15 mouse cellular contexts compared by ENCODE assay signal in genomic region chr13:55451785-55452549, GRCm38 (mm10). TPM values are rescaled to one million over a fixed set of nuclear protein-coding genes. Genes with fewer than 3 reads are reported as not detected.
A peak's percentile ranks its signal among the peaks of the same experiment; 100 is the strongest.
DNase-seq lines count a peak whose midpoint lies in the region; ATAC-seq and TF ChIP-seq lines count a peak whose summit lies in the region.
"Had no signal": no experiment of that assay in that cellular context is flagged by ENCODE, and none has a peak within 500 bp of the region (broad histone marks: within the 10 kb centered on the region; RNA-seq: fewer than 3 reads in every experiment).

No protein-coding gene starts in this region.

- peaks cover 80% of the 10 kb centered on the region for H3K36me3 ChIP-seq in heart, embryonic 10.5 days
- peaks cover 45% of the 10 kb centered on the region for H3K36me3 ChIP-seq in ES-Bruce4 (ENCODE audit: control insufficient read depth, insufficient read depth, low read length, poor library complexity, severe bottlenecking)
- H3K36me3 ChIP-seq in lung, postnatal 0 days (ENCODE audit: insufficient read depth, low read length), result peaks cover 19% of the 10 kb centered on the region; the same call in 1 of the 2 replicates

- H3K9ac ChIP-seq in ES-Bruce4 (ENCODE audit: low read depth, poor library complexity, severe bottlenecking), result no peak overlapping the region
- no peak overlapping the region for H3K9ac ChIP-seq in lung, postnatal 0 days (replicated peaks; ENCODE audit: low read depth)
- H3K9ac ChIP-seq: hindbrain, embryonic 14.5 days; liver, embryonic 13.5 days had no signal

- peak; percentile 57 to 59 for DNase-seq in heart, postnatal 36 days
- no peak for DNase-seq in heart, embryonic 10.5 days (ENCODE audit: low spot score)
- DNase-seq in adipocyte (ENCODE audit: low spot score), result peak; percentile 63
- DNase-seq in lung, postnatal 0 days (ENCODE audit: low spot score), result peak; percentile 31
- DNase-seq in c-Kit-positive CD71-positive TER-119-positive erythroid progenitor cells, embryonic 14.5 days (ENCODE audit: low spot score), result no peak
- no peak for DNase-seq in layer of hippocampus, adult 9-10 months (ENCODE audit: low spot score)
- DNase-seq: adrenal gland, postnatal 14 days; liver, embryonic 13.5 days; spleen, adult 18-20 months had no signal

- peak; percentile 53 for ATAC-seq in lung, postnatal 0 days
- ATAC-seq in megakaryocyte progenitor cell, adult 5-6 weeks (replicated peaks; ENCODE audit: poor library complexity), result no peak

- peaks cover 11% of the 10 kb centered on the region for H3K4me1 ChIP-seq in heart, embryonic 10.5 days
- peaks cover 8% of the 10 kb centered on the region for H3K4me1 ChIP-seq in ES-Bruce4 (ENCODE audit: control insufficient read depth, insufficient read depth, low read length)
- H3K4me1 ChIP-seq in lung, postnatal 0 days (ENCODE audit: insufficient read depth, low read depth, low read length), result no peaks in the 10 kb centered on the region; the same call in 1 of the 2 replicates

- no peak for TF ChIP-seq POLR2A in ES-Bruce4 (IDR thresholded peaks at IDR 0.05; ENCODE audit: insufficient read depth, low read length)

- H3K27ac ChIP-seq in heart, embryonic 10.5 days, result no peak overlapping the region
- H3K27ac ChIP-seq in ES-Bruce4 (ENCODE audit: insufficient read depth, low read length), result peak overlapping the region; percentile 8; the same call in 1 of the 2 replicates
- H3K27ac ChIP-seq in lung, postnatal 0 days (ENCODE audit: low read length), result no peak overlapping the region
- H3K27ac ChIP-seq: hindbrain, embryonic 14.5 days; liver, embryonic 13.5 days had no signal

- H3K4me3 ChIP-seq in heart, embryonic 10.5 days, result no peak overlapping the region
- H3K4me3 ChIP-seq in ES-Bruce4 (ENCODE audit: low read depth, low read length), result no peak overlapping the region
- no peak overlapping the region for H3K4me3 ChIP-seq in lung, postnatal 0 days (ENCODE audit: low read depth, low read length)
- H3K4me3 ChIP-seq: erythroblast, embryonic 14.5 days; liver, embryonic 13.5 days had no signal

- H3K27me3 ChIP-seq in heart, embryonic 10.5 days (ENCODE audit: insufficient read depth, poor library complexity, severe bottlenecking), result no peaks in the 10 kb centered on the region
- H3K27me3 ChIP-seq in ES-Bruce4 (ENCODE audit: control insufficient read depth, insufficient read depth, low read length, poor library complexity, severe bottlenecking), result no peaks in the 10 kb centered on the region
- H3K27me3 ChIP-seq in lung, postnatal 0 days (replicated peaks; ENCODE audit: insufficient read depth, low read length), result no peaks in the 10 kb centered on the region
- H3K27me3 ChIP-seq: liver, embryonic 13.5 days had no signal

- 96% methylated on average over 16 of the region's 16 CpGs for WGBS in heart, embryonic 10.5 days
- 88% methylated on average over 16 of the region's 16 CpGs for WGBS in lung, postnatal 0 days

- TF ChIP-seq CTCF in ES-Bruce4 (IDR thresholded peaks at IDR 0.05; ENCODE audit: low read depth, low read length), result no peak
- no peak for TF ChIP-seq CTCF in lung, postnatal 0 days (IDR thresholded peaks at IDR 0.05)

- no peak for TF ChIP-seq EP300 in ES-Bruce4 (IDR thresholded peaks at IDR 0.05; ENCODE audit: insufficient read depth, low read depth, low read length)
- no peak for TF ChIP-seq EP300 in lung, postnatal 0 days (IDR thresholded peaks at IDR 0.05)

- no peak overlapping the region for H3K4me2 ChIP-seq in lung, postnatal 0 days (replicated peaks; ENCODE audit: low read depth, low read length)
- H3K4me2 ChIP-seq: hindbrain, embryonic 14.5 days; liver, embryonic 13.5 days had no signal

- no peaks in the 10 kb centered on the region for H3K9me3 ChIP-seq in heart, embryonic 10.5 days
- no peaks in the 10 kb centered on the region for H3K9me3 ChIP-seq in ES-Bruce4 (replicated peaks; ENCODE audit: control insufficient read depth, insufficient read depth, low read length, poor library complexity, severe bottlenecking)
- H3K9me3 ChIP-seq in lung, postnatal 0 days (ENCODE audit: low read length), result no peaks in the 10 kb centered on the region
- H3K9me3 ChIP-seq: liver, embryonic 13.5 days had no signal

- intact Hi-C loops in heart, postnatal 36 days (cut with DNase I), result no loop called here

RNA-seq across cellular contexts. Expression of gene Grk6, which starts 7.1 kb away (rescaled TPM):
- total RNA-seq in heart, postnatal 36 days (2021), result 10 to 100 TPM; 17.6 to 18.1 TPM
- 29.5 and 44.2 TPM in 2 replicates for polyA plus RNA-seq in heart, embryonic 10.5 days (2016; fragmentation: Nextera tagmentation; extraction: Ambion mirVana)
- 58.2 and 63.4 TPM in 2 replicates for polyA plus RNA-seq in ES-Bruce4 (2011; ENCODE audit: insufficient read depth, insufficient read length, low read depth, missing spikeins)
- 20.4 and 20.5 TPM in 2 replicates for polyA plus RNA-seq in lung, postnatal 0 days (2015; fragmentation: Nextera tagmentation; extraction: Ambion mirVana)
- 51.7 and 52.6 TPM in 2 replicates for total RNA-seq in megakaryocyte progenitor cell, adult 5-6 weeks (2015)
- 81.7 and 88.6 TPM in 2 replicates for total RNA-seq in megakaryocyte progenitor cell, adult 5-6 weeks (2017)

RNA-seq across cellular contexts. Expression of gene Prr7, which starts 12.1 kb away (rescaled TPM):
- total RNA-seq in heart, postnatal 36 days (2021), result under 1 TPM; 0.58 to 0.70 TPM
- polyA plus RNA-seq in heart, embryonic 10.5 days (2016; fragmentation: Nextera tagmentation; extraction: Ambion mirVana), result 0.17 and 0.21 TPM in 2 replicates
- polyA plus RNA-seq in ES-Bruce4 (2011; ENCODE audit: insufficient read depth, insufficient read length, low read depth, missing spikeins), result 3.1 and 3.4 TPM in 2 replicates
- 0.17 and 0.45 TPM in 2 replicates for polyA plus RNA-seq in lung, postnatal 0 days (2015; fragmentation: Nextera tagmentation; extraction: Ambion mirVana)
- total RNA-seq in megakaryocyte progenitor cell, adult 5-6 weeks (2015), result 0.72 and 1.7 TPM in 2 replicates
- 1.5 TPM in 2 replicates for total RNA-seq in megakaryocyte progenitor cell, adult 5-6 weeks (2017)
- polyA plus RNA-seq: liver, embryonic 13.5 days had no signal

RNA-seq across cellular contexts. Expression of gene F12, which starts 25.4 kb away (rescaled TPM):
- not detected for total RNA-seq in heart, postnatal 36 days (2021)
- polyA plus RNA-seq in heart, embryonic 10.5 days (2016; fragmentation: Nextera tagmentation; extraction: Ambion mirVana), result 0.21 and 8.5 TPM in 2 replicates
- not detected in 2 replicates for polyA plus RNA-seq in ES-Bruce4 (2011; ENCODE audit: insufficient read depth, insufficient read length, low read depth, missing spikeins)
- polyA plus RNA-seq in lung, postnatal 0 days (2015; fragmentation: Nextera tagmentation; extraction: Ambion mirVana), result not detected in 2 replicates
- total RNA-seq in megakaryocyte progenitor cell, adult 5-6 weeks (2015), result not detected in 2 replicates
- total RNA-seq in megakaryocyte progenitor cell, adult 5-6 weeks (2017), result not detected in 2 replicates
- polyA plus RNA-seq: heart, embryonic 14.5 days had no signal

RNA-seq across cellular contexts. Expression of gene Dbn1, which starts 35.9 kb away (rescaled TPM):
- 1 to 10 TPM; 9.4 to 9.6 TPM for total RNA-seq in heart, postnatal 36 days (2021)
- polyA plus RNA-seq in heart, embryonic 10.5 days (2016; fragmentation: Nextera tagmentation; extraction: Ambion mirVana), result 101 and 166 TPM in 2 replicates
- 43.6 and 44.3 TPM in 2 replicates for polyA plus RNA-seq in ES-Bruce4 (2011; ENCODE audit: insufficient read depth, insufficient read length, low read depth, missing spikeins)
- 43.0 and 50.6 TPM in 2 replicates for polyA plus RNA-seq in lung, postnatal 0 days (2015; fragmentation: Nextera tagmentation; extraction: Ambion mirVana)
- total RNA-seq in megakaryocyte progenitor cell, adult 5-6 weeks (2015), result 0.72 and 0.76 TPM in 2 replicates
- 2.3 and 2.7 TPM in 2 replicates for total RNA-seq in megakaryocyte progenitor cell, adult 5-6 weeks (2017)

RNA-seq across cellular contexts. Expression of gene Pfn3, which starts 36.9 kb away (rescaled TPM):
- total RNA-seq in heart, postnatal 36 days (2021), result not detected
- polyA plus RNA-seq in heart, embryonic 10.5 days (2016; fragmentation: Nextera tagmentation; extraction: Ambion mirVana), result not detected in 2 replicates
- not detected in 2 replicates for polyA plus RNA-seq in ES-Bruce4 (2011; ENCODE audit: insufficient read depth, insufficient read length, low read depth, missing spikeins)
- not detected in 2 replicates for polyA plus RNA-seq in lung, postnatal 0 days (2015; fragmentation: Nextera tagmentation; extraction: Ambion mirVana)
- total RNA-seq in megakaryocyte progenitor cell, adult 5-6 weeks (2015), result not detected in 2 replicates
- not detected in 2 replicates for total RNA-seq in megakaryocyte progenitor cell, adult 5-6 weeks (2017)
- total RNA-seq: adrenal gland, postnatal 14 days; left cerebral cortex, postnatal 25 days had no signal
- polyA plus RNA-seq: erythroblast, embryonic 14.5 days; heart, embryonic 14.5 days; liver, embryonic 13.5 days had no signal

Comparison
In these comparisons a context has a peak if more than half of its experiments do, and no peak if none do; other contexts are left out.
1. DNase-seq: peak in heart, postnatal 36 days (2 of 2), adipocyte (single experiment) and lung, postnatal 0 days (single experiment); none in heart, embryonic 10.5 days (single experiment), c-Kit-positive CD71-positive TER-119-positive erythroid progenitor cells, embryonic 14.5 days (single experiment) and layer of hippocampus, adult 9-10 months (single experiment).